Mouse (Mus musculus) kidney, postnatal 36 days (tissue): ENCODE data around the gene Tph1.
A peak's percentile ranks its signal among the peaks of the same experiment; 100 is the strongest.
"Not testable (repeated sequence)": the region's sequence is repeated elsewhere in the genome, so short reads cannot be mapped to it uniquely, and the experiment has no call there.

Source experiments
- DNase-seq, 2 experiments: peaks; one replicate each; pipeline ENCODE4 v3.0.0; 2021 to 2022; ENCODE audit warnings: mixed read lengths in 2 of 2

The Tph1 gene

GRCm38 (mm10) chr7:46672160-46672672 is at the start of gene Tph1:
Gene Tph1, minus strand, starts transcription at chr7:46672537.
- DNase-seq, result no peak

DNA sequence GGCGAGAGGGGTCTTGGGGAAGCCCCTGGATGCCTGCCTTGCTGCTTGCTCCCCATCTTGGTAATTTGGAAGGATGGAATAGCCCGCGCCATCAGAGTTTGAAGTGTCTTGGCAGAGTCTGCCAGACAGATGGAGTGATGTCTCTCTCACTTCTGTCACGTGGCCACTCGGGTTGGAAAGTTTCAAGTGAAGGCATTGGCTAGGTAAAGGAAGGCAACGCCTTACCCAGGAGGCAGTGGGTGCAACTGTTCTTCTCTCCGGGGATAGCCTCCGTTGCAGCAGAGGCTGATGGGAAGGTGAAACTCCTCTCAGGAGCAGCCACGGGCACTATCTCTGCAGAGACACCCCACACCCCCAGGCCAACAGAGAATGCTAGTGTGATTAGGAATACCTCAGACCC is 48.1 kb upstream of the Tph1 start:
- DNase-seq, result no peak

- DNase-seq, result peak in 1 of 2 experiments; percentile 44
Measured at GRCm38 (mm10) chr7:46719526-46719925, 47.2 kb upstream of the Tph1 start.

- DNase-seq, result no peak
Measured at GRCm38 (mm10) chr7:46718591-46719270, 46.4 kb upstream of the Tph1 start.

DNA sequence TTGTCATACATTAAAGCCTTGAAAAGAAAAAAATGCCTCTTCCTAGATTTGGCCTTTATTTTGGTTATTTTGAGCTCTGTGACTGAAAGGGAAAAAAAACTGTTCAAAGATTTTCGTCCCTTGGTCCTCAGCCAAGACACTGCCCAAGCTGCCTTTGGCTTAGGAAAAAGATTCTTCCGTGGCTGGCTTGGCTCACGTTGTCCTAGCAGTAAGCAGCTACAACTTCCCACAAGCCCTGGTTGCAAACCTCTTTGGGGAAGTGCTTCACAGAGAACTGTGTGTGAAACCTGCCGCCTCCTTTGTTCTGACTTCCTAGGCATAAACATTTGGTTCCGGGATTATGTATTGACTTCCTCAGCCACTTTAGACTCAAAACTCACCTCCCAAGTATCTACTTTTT is 44.6 kb upstream of the Tph1 start:
- peak; percentile 39 to 64 for DNase-seq

DNA sequence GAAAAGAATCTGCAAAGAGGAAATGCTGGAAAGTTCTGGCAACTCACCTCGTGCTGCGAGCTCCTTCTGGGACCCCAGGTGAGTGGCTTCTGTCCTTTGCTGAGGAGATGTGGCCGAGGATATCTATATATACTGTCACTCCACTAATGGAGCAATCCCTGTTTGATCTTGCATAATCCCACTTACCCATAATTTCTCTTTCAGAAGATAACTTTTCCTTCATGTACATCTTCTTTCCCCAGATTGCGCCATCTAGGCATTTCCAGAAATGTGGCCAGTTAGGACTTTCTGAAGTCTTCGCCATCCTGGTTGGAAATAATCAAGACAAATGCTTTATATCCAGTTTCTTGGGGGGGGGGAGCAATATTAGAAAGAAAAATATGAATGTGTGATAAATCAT is 43.3 kb upstream of the Tph1 start, which contains the start of gene Saa3:
Gene Saa3, minus strand, starts transcription at position 101 of the 400 bp plus-strand sequence.
- DNase-seq, result no peak

GRCm38 (mm10) chr7:46714518-46714917 is 42.2 kb upstream of the Tph1 start:
- peak; percentile 44 to 77 for DNase-seq

- DNase-seq, result no peak
Measured at GRCm38 (mm10) chr7:46712250-46712649, 39.9 kb upstream of the Tph1 start.

- DNase-seq, result peak; percentile 84 to 95
Measured at GRCm38 (mm10) chr7:46710390-46710844, 38.1 kb upstream of the Tph1 start, which contains the start of gene Saal1. Gene Saal1, minus strand, starts transcription at chr7:46710680.

GRCm38 (mm10) chr7:46700521-46701025 is 28.2 kb upstream of the Tph1 start:
- no peak for DNase-seq

- no peak for DNase-seq
Measured at GRCm38 (mm10) chr7:46696754-46697153, 24.4 kb upstream of the Tph1 start.

- no peak for DNase-seq
Measured at GRCm38 (mm10) chr7:46686827-46687226, 14.5 kb upstream of the Tph1 start.

DNA sequence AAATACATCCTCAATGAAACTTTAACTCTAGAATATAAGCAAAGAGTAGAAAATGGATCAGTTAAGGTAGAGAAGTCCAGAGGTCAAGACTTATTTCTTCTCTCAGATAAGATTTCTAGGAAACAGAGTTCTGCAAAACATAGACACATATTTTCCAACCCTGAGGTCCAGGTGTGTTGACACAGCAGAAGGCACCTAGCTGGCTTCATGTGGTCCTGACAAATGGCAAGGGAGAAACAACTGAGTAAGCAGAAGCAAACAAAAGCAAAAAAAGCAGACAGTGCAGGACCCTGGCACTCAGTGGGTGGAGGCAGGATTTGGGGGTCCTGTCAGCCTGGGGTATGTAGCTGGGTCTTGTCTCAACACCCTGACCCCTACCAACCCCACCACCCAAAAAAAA is 8.4 kb upstream of the Tph1 start:
- no peak for DNase-seq

DNA sequence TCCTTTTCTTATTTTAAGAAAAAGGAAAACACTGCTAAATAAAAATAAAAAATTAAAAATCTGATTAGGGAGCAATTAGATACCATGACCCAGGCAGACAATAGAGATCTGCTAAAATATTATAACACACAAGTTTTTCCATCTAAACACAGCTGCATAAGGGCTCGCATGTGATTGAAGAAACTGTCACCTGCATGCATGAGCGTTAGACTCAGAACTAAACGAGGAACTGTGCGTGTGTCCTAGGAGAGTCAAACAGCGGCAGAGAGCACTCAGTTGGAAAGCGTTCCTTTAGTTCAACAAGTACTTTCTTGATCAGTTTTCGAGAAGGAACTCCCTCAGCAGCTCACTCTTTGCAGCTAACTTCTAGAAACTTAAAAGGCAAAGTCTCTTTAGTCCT is 6.7 kb upstream of the Tph1 start:
- not testable (repeated sequence) for DNase-seq

- DNase-seq, result no peak
Measured at GRCm38 (mm10) chr7:46678417-46678816, 6.1 kb upstream of the Tph1 start.

DNA sequence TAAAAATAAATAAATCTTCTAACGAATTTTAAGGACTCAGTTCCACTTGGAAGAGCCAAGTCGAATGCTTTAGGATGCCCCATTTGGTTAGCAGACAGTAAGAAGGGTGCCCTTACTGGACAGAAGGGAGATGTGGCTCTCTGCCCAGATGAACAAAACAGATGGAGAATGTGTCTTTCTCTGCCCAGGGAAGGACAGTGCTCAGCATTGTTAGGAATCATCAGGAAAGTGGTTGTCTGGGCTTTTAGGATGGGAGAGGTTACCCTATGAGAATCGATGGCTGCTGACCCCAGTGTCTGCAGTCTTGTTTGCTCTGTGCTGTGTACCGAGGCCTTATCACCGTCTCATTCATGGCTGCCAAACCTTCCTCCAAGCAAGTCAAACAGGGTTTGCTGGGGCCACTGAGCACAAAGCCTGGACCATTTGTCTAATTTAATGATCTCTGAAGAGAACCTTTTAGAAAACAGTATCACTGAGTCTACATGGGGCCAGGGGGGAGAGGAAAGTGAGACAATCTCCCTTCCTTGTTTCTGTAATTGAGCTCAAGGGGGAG is 4.5 kb upstream of the Tph1 start:
- no peak for DNase-seq

GRCm38 (mm10) chr7:46675886-46676285 is 3.5 kb upstream of the Tph1 start:
- no peak for DNase-seq

DNA sequence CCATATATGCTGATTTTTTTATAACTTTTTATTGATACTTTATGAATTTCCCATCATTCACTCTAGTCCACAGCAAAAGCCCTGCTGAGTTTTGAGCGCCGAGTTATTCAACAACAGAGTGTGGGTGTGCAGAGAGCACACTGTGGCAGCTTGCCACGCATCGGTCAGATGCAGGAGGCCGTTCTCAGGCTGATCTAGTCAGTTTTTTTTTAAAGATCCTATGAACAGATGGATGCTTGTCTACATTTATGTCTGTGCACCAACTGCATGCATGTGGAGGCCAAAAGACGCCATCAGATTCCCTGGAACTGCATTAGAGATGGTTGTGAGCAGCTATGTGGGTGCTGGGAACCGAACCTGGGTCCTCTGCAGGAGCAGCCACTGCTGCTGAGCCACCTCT is 2.7 kb upstream of the Tph1 start:
- no peak for DNase-seq

- peak in 1 of 2 experiments; percentile 8 for DNase-seq
Measured at GRCm38 (mm10) chr7:46667256-46667655, 5.1 kb downstream of the Tph1 start.

DNA sequence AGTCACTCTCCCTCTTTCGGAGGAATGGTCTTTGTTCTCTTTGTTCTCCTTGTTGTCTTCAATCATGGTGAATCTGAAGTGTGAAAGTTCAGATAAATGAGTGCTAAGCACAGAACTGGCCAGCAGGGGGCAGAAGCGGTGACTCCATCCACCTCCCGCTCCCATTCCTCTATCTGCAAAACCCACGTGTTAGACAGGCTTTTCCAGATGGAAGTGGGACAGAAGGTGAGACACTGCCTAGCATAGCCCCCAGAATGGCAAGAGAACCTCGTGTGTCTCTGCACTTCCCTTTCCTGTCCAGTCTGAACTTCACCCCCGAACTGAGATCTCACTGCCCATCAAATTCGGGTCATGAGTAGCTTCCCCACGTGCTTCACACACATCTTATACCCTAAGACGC is 7.1 kb downstream of the Tph1 start:
- peak; percentile 8 to 55 for DNase-seq

GRCm38 (mm10) chr7:46661591-46662090 is 10.7 kb downstream of the Tph1 start:
- no peak for DNase-seq

DNA sequence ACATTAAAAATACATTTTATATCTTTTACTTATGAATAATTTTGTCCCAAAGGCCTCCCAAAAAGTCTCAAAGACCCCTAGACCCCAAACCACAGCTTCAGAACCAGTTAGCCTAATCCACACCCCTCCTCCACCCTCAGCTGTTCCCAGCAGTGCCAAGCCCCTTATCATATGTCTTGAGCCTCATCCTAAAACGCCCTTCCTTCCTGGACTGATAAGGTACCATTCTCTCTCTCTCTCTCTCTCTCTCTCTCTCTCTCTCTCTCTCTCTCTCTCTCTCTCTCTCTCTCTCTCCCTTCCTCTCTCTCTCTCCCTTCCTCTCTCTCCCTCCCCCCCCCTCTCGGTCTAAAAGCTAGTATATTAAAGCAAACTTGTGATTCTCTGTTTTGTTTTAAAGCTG is 20.1 kb downstream of the Tph1 start:
- DNase-seq, result no peak

- DNase-seq, result not testable (repeated sequence)
Measured at GRCm38 (mm10) chr7:46650231-46650630, 22.1 kb downstream of the Tph1 start.
